Mouse (Mus musculus) frontal cortex, postnatal 36 days (tissue): ENCODE results near the gene F2rl2.

Experiments used
- DNase-seq, 2 experiments: peaks; one replicate each; pipeline ENCODE4 v3.0.0; 2022; ENCODE audit warnings: low spot score in 2 of 2

The F2rl2 gene

GRCm38 (mm10) chr13:95696654-95697163 is at the start of gene F2rl2:
Gene F2rl2 (plus strand): TSS chr13:95696853.
- peak; percentile 23 to 42 for DNase-seq

- DNase-seq: no peak
Measured at GRCm38 (mm10) chr13:95647248-95647647, 49.4 kb upstream of the F2rl2 start.

DNA sequence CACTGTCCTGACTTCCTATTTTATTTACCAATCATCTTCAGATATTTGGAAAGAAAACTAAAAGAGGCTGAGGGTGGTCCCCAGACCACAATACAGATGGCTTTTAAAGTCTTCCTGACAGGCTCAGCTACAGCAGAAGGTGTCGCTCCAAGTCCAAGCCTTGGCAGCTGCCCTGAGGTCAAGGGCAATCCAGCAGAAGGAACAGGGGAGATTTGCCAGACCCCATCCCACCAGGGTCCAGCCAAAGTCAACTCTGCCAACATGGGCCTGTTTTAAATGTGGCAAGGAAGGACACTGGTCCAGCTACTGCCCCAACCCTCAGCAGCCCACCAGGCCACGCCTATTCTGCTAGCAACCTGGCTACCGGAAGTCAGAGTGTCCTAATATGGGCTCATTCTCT is 46.7 kb upstream of the F2rl2 start:
- no peak for DNase-seq

DNA sequence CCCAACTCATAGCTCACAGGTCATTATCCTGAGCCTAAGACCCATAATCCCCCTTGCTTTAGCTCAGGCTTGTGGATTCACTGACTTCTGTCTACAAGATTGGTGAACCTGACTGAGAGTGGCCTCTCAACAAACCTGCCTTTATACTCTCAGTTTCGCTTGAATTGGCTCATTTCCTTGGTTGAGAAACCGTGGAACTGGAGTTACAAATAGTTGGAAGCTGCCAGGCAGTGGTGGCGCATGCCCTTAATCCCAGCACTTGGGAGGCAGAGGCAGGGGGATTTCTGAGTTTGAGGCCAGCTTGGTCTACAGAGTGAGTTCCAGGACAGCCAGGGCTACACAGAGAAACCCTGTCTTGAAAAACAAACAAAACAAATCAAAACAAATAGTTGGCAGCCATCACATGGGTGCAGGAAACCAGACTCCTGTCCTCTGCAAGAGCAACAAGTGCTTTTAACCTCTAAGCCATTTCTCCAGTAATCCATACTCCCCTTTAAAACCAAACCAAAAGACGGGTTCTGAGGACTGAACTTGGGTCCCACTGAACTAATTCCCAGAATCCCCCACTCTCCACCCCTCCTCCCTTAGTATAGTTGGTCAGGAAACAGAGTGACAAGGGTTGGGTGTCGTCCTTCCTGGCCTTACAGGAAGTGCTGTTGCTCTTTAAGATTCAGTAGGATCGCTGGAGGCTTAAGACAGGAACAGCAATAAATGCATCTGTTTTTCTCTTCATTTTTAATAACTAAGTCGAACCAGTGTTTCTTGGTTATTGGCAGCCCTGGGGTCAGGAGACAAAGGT is 44.6 kb upstream of the F2rl2 start:
- DNase-seq: no peak

GRCm38 (mm10) chr13:95653696-95654095 is 43.0 kb upstream of the F2rl2 start:
- no peak for DNase-seq

- DNase-seq: peak; percentile 20 to 29
Measured at GRCm38 (mm10) chr13:95655284-95655683, 41.4 kb upstream of the F2rl2 start.

- DNase-seq: no peak
Measured at GRCm38 (mm10) chr13:95657171-95657570, 39.5 kb upstream of the F2rl2 start.

DNA sequence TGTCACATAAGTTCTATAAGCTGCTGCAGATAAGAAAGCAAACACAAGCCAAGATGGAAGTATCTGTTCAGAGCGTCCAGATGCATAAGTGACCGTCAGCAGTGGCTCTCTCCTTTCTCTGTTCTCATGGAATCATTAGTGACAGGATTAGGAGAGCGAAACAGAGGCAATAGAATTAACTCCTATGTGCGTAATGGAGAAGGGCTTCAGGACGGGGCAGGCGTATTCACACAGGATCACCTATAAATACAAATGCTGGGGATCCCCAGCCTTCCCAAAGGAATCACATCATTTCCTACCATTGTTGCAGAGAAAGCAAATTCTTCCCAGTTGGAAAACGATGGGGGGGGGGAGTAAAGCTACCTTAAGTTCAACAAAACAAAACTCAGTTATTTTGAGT is 37.2 kb upstream of the F2rl2 start:
- DNase-seq: no peak

DNA sequence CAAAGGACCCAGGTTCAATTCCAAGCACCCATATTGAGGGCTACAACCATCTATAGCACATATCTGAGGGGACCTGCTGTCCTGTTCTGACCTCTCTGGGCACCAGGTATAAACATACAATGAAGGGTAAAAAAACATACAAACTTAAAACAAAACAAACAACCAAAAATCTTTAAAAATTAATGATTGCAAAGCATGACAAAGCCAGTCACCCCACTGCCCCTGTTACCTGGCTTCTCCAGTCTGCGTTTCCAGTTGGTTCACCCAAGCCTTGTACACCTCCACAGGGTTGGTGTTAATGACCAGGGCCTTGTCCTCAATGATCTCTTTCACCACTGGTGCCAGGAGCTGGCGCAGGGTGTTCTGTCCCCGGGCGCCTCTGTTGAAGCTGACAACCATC is 32.8 kb upstream of the F2rl2 start:
- DNase-seq: no peak

DNA sequence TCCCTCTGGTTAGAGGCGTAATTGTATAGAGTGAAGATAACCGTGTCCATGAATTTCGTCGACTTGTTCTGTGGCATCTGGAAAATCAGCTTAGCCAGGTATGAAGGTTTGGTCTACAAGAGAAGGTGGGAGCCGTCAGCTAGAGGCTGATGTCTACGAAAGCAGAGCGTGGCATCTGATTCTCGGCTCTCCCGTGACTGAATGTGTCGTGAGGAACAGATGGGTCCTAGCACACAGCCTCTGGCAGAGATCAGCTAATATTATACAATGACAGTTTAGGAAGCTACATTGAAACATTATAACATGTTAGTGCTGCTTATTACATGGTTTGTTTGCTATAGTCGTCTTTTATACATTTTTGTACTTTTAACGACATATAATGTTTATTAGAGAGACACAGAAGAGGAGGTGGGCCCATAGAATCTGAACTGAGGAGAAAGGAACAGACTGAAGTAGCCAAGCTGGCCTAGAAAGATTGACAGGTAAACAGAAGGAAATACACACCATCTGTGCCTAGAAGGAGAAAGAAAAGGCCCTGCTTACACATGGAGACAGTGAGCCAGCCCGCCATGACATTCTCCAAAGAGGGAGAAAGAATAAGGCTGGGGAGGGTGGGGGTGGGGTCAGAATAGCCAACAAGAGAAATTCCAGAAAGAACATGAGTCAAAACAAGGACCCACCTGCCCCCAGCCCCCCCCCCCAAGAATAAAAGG is 30.9 kb upstream of the F2rl2 start:
- DNase-seq: no peak

DNA sequence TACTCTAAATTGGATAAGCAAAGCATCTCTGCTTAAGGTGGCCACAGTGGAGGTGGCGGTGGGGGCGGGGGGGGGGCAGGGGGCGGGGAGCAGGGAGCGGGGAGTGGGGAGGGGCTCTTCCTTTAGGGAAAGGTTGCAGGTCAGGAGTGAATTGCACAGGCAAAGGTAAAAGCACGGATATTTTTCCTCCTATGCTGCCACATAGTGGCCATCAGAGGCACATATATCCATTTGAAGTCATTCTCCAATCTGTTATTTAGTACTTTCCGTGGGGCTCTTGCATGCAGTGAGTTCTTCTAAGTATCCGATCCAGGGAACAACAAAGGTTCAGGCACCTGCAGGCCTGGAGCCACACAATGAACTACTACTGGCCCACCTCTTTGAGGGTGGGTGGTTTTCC is 29.4 kb upstream of the F2rl2 start:
- DNase-seq: peak in 1 of 2 experiments; percentile 19

DNA sequence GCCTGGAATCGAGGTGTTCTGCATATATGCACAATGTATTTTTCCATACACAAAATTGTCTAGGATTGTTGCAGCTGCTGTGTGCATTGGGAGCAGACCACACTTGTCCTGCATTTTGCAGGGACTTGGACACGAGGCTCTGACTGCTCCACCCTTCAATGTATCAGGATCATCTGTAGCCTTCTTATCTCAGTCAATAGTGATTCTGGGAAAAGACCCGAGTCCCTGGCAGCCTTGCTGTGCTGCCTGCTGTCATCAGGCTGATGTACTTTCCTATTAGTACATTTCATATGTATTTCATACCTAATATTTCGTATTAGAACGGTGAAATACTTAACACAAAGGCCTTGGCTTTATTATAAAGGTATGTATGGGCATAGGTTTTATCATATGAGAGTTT is 26.1 kb upstream of the F2rl2 start:
- DNase-seq: no peak

DNA sequence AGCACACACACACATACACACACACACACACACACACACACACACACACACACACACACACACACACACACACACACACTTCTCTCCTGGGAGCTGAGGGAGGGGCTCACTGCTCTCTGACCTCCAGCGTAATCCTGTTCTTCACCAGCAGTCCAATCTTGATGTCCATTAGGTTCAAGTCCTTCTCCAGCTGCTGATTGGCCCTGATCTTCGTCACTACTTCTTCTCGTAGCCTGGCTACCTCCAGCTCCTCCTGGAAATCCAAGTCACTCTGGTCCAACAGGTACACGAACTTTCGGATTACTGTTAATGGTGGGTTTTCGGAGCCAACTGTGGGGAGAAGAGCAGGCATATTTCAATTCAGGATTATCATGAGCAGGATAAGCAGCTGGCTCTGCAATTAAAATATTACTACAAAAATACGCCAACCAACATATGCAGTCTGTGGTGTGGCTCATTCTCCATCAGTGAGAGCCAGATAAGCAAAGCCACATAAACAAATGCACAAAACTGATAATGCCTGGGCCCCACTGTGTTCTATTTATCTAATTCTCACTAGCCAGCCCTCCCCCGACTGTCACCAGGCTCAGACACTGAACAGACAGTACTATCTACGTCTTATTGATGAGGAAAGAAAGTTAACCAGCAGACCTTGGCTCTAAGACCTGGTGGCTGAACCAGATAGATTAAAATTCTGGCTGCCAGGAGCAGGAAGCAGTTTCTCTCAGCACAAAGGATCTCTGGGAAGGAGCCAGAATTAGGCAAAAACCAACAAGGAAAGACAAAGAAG is 25.4 kb upstream of the F2rl2 start:
- no peak for DNase-seq

GRCm38 (mm10) chr13:95672372-95672771 is 24.3 kb upstream of the F2rl2 start:
- no peak for DNase-seq

GRCm38 (mm10) chr13:95679078-95679477 is 17.6 kb upstream of the F2rl2 start:
- DNase-seq: no peak

DNA sequence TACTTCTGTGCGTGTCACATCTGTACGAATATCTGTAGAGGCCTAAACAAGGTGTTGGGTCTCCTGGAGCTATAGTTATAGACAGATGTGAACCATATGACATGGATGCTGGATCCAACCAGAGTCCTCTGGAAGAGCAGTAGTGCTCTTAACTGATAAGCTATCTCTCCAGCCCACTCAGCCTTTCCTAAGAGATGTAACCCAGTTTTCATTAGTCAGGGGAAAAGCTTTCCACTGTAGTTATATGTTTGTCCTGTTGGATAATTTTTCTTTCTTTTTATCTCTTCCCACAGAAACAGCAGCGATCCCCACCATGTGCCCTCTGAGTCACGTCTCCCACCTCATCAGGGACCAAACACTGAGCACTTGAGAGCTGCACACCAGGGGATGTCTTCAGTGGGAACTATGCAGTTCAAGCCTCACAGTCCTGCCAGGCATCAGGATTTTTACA is 17.1 kb upstream of the F2rl2 start:
- DNase-seq: no peak

DNA sequence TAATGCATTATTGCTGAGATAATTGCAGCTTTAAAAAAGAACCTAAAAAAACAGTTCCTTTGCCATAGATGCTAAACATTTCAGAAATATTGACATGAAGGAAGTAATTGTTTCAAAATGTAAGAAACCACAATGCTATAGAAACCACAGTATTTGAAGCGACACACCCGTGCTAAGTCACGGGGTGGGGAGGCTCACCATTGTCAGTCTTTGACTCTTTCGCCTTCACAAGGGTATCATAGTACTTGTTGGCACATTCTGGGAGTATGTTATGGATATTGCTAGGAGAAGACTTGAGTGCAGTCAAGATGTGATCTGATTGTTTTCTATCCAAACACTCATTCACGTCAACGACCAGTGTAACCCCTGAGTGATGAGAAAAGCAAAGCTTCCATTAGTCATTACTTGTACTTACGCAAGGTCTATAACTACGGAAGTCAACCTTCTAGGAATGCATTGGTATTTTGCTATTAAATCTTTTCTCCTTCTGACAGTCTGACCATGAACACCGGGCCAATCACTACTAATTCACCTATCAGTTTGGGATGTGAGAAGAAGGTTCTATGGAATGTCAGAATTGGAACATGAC is 11.9 kb upstream of the F2rl2 start:
- no peak for DNase-seq

DNA sequence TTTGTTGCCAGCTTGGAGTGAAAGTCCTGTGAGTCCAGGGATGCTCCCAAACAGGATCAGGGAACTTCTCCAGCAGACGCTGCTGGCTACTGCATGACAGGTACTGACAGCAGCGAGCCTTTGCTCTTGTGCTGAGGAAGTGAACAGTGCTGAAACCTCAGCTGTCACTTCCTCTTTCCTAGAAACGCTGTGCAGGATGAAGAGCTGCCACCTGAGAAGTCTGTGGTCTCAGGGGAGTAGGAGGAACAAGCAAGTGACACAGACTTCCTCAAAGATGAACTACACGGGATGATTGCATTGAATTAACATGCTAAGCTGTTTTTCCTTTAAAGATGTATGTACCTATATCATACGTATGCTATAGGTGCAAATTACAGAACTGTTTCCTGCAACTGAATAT is 10.9 kb upstream of the F2rl2 start:
- no peak for DNase-seq

- no peak for DNase-seq
Measured at GRCm38 (mm10) chr13:95688576-95688975, 8.1 kb upstream of the F2rl2 start.

GRCm38 (mm10) chr13:95692201-95692600 is 4.5 kb upstream of the F2rl2 start:
- DNase-seq: peak; percentile 21 to 36

DNA sequence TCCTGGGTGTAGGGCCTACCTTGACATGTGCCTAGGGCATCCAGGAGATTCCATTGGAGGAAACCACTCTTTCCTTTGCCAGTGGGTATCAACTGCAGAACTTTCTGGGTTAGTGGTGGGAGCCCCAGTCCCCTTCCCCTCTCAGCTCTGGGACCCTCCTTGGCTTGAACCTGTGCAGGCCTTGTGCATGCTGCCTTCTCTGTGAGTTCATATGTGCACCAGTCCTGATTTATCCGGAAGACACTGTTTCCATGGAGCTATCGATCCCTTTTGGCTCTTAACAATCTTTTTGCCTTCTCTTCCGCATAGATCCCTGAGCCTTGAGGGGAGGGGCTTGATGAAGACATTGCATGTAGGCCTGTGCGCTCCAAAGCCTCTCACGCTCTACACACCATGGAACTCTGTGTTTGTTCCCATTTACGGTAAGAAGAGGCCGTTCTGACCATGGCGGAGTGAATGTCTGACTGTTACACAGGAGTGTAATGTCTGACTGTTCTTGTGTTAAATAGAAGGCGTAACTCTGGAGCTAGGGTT is 466 bp upstream of the F2rl2 start:
- DNase-seq: no peak

DNA sequence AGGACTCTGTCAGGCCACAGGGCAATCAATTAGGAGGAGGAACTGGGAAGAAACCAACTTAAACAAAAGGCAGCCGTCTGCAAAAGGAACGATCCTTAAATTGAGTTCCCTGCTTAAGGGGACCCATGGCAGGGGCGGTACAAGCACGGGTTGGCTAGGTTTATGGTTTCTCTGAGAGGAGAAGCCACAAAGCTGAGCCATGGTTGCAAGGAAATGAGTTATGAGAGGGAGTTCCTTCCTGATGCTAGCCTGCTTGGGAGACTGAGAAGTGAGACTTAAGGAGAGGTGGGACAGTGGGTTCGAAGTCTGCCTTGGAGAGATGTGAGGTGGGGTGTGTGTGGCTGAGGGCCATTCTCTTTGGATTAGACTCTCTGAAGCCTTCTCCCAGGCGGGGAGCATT is 1.2 kb downstream of the F2rl2 start:
- DNase-seq: no peak
